Mouse (Mus musculus): ENCODE measurements around the gene Gnl2.

GRCm38 (mm10) chr4:124990325-124990724 lies 26.1 kb upstream of the Gnl2 start:
- TF ChIP-seq CTCF (IDR thresholded peaks at IDR 0.05; ENCODE audit: low read depth), result no peak
- TF ChIP-seq EP300 (optimal IDR thresholded peaks at IDR 0.05), result no peak

All from stomach, postnatal 0 days (tissue).